Mouse (Mus musculus): ENCODE results near the gene Kcnn1. TPM values are rescaled to one million over a fixed set of nuclear protein-coding genes. Genes with fewer than 3 reads are reported as not detected.

Gene Kcnn1
- polyA plus RNA-seq, 1 experiment from 2014 or later = 9.0 TPM

DNA sequence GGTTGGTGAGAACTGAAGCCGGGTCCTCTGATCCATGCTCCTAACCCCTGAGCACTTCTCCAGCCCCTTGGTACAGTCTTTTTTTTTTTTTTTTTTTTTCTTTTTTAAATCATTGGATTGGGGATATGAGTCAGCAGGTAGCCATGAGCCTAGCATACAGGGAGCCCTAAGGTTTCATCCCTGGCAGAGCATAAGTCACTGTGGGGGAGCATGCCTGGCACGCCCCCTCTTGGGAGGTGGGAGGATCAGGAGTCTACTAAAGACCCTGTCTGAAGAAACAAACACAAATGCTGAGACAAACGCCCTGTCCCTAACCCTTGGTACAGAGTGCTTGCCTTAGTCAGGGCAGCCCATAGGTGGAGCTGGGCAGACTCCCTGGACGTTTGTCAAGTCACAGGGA lies 51.0 kb downstream of the Kcnn1 start:
- DNase-seq (ENCODE audit: low spot score) = no peak
- no peak for ATAC-seq (replicated peaks; ENCODE audit: low FRiP score)
- no peak overlapping the region for H3K27ac ChIP-seq (ENCODE audit: low read depth, low read length)
- no peaks in the 10 kb centered on the region for H3K36me3 ChIP-seq (ENCODE audit: control insufficient read depth, insufficient read depth, low read length)
- no peaks in the 10 kb centered on the region for H3K9me3 ChIP-seq (ENCODE audit: control insufficient read depth, low read length)
- H3K9ac ChIP-seq (ENCODE audit: low read length) = no peak overlapping the region
- H3K4me3 ChIP-seq (ENCODE audit: low read depth, low read length) = no peak overlapping the region
- H3K4me1 ChIP-seq (replicated peaks; ENCODE audit: control insufficient read depth, insufficient read depth, low read length) = 0 out of 2 replicates have a peak, but pooled peaks cover 3% of the 10 kb centered on the region
- peaks cover 5% of the 10 kb centered on the region for H3K27me3 ChIP-seq (ENCODE audit: control insufficient read depth, insufficient read depth, low read length)
- 39% methylated on average over 4 of the region's 4 CpGs for WGBS
- H3K4me2 ChIP-seq (ENCODE audit: low read depth, low read length, severe bottlenecking) = no peak overlapping the region

DNA sequence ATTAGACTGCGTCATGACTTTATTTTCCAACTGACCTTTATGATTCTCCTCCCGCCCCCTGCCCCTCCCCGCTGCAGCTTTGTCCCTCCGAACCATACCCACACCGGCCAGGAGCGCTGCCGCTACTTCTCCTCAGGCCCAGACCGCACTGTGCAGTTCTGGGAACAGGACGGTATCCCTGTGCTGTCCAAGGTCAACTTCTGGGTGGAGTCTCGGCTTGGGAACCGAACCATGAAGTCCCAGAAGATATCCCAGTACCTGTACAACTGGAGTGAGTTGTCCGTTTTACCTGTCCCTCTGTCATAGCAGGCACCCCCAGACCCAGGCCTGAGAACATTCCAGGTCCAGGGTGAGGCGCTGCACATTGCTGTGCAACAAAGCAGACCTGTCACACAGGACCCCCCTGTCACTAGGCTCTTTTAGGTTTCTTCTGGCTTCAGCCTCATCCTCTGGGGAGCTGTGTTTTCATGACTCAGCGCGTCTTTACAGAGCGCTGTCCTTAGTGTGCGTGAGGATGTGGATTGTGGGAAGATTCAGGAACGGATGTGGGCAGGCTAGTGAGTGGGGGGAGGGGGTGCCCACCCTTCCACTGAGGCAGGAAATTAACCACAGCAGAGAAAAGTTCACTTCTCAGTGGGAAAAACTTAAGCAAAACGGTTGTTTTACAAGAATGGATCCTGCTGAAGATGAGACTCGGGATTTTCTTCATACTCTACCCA lies 51.9 kb downstream of the Kcnn1 start:
- Histone ChIP-seq H3K27me3 (ENCODE audit: control insufficient read depth, insufficient read depth, low read length) (no peaks in the 10 kb centered on the region; the same call in 1 of the 2 replicates), H3K9ac (ENCODE audit: low read length) (no peak overlapping the region), H3K4me1 (replicated peaks; ENCODE audit: control insufficient read depth, insufficient read depth, low read length) (no peaks in the 10 kb centered on the region), H3K27ac (ENCODE audit: low read depth, low read length) (no peak overlapping the region), H3K36me3 (ENCODE audit: control insufficient read depth, insufficient read depth, low read length) (no peaks in the 10 kb centered on the region), H3K9me3 (ENCODE audit: control insufficient read depth, low read length) (no peaks in the 10 kb centered on the region), H3K4me3 (ENCODE audit: low read depth, low read length) (no peak overlapping the region), H3K4me2 (ENCODE audit: low read depth, low read length, severe bottlenecking) (no peak overlapping the region)
- no peak; the same call in 1 of the 2 replicates for ATAC-seq (replicated peaks; ENCODE audit: low FRiP score)
- WGBS = 73% methylated on average over 20 of the region's 20 CpGs
- DNase-seq (ENCODE audit: low spot score) = no peak

DNA sequence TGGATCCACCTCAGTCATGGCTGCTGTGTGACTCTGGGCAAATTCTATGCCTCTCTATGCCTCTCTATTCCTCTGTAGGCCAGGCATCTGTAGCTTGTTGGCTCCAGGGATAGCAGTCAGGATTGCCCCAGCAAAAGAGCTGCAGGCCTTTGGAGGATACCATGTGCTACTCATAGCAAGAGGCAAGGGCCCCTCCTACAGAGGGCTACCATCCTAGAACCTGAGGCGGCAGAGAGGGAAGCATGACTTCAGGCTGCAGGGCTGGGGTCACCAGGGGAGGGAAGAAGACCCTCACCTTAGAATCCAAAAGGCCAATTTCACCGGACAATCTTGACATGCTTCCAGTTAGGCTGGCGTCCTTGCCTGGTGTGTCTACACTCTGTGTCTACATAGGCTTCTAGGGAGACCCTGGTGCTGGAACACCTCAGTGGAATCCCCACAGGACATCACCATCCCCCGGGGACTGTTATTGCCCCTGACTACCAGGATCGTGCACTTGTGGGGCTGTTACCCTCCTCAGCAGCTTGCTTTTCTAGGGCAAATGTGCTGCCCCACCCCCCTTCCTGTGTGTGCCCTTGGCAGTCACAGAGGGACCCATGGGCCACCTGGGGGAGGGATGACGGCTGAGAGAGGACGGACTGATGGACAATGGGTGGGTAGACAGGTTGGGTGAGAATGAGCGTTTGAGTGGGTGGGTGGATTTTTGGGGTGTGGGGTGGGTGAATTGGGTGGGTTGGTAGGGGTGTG lies 53.9 kb downstream of the Kcnn1 start:
- Histone ChIP-seq H3K4me2 (ENCODE audit: low read depth, low read length, severe bottlenecking) (no peak overlapping the region), H3K4me1 (replicated peaks; ENCODE audit: control insufficient read depth, insufficient read depth, low read length) (peaks cover 2% of the 10 kb centered on the region; the same call in 1 of the 2 replicates), H3K9me3 (ENCODE audit: control insufficient read depth, low read length) (no peaks in the 10 kb centered on the region), H3K9ac (ENCODE audit: low read length) (no peak overlapping the region), H3K27me3 (ENCODE audit: control insufficient read depth, insufficient read depth, low read length) (peaks cover 5% of the 10 kb centered on the region), H3K4me3 (ENCODE audit: low read depth, low read length) (no peak overlapping the region), H3K36me3 (ENCODE audit: control insufficient read depth, insufficient read depth, low read length) (no peaks in the 10 kb centered on the region), H3K27ac (ENCODE audit: low read depth, low read length) (no peak overlapping the region)
- no peak for ATAC-seq (replicated peaks; ENCODE audit: low FRiP score)
- 84% methylated on average over 8 of the region's 8 CpGs for WGBS
- no peak for DNase-seq (ENCODE audit: low spot score)

DNA sequence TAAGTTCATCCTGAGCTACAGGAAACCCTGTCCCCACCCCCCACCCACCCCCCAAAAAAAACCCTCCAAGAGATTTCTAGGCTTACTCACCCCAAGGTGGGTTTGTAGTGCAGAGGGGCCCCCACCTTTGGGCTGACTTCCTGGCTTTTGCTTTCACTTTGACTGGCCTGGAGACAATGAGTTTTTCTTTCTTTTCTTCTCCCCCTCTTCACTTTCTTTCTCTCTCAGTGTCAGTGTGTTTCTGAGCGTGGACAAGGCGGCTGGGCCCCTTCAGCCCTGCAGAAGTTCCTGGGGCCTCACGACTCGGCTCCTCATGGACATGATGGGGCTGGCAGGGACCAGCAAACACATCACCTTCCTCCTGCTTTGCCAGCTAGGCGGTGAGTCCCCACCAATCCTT lies 54.8 kb downstream of the Kcnn1 start, which contains the start of gene Il12rb1:
TSS of gene Il12rb1 (plus strand) at position 211 of the 400 bp plus-strand sequence.
- Histone ChIP-seq H3K9ac (ENCODE audit: low read length) (no peak within 1 kb of the TSS), H3K27ac (ENCODE audit: low read depth, low read length) (no peak within 1 kb of the TSS), H3K4me2 (ENCODE audit: low read depth, low read length, severe bottlenecking) (no peak within 1 kb of the TSS), H3K36me3 (ENCODE audit: control insufficient read depth, insufficient read depth, low read length) (no peaks in the 10 kb centered on the region), H3K4me1 (replicated peaks; ENCODE audit: control insufficient read depth, insufficient read depth, low read length) (peaks cover 9% of the 10 kb centered on the region; the same call in 1 of the 2 replicates), H3K4me3 (ENCODE audit: low read depth, low read length) (no peak within 1 kb of the TSS), H3K9me3 (ENCODE audit: control insufficient read depth, low read length) (no peaks in the 10 kb centered on the region), H3K27me3 (ENCODE audit: control insufficient read depth, insufficient read depth, low read length) (peaks cover 14% of the 10 kb centered on the region)
- no peak for DNase-seq (ENCODE audit: low spot score)
- ATAC-seq (replicated peaks; ENCODE audit: low FRiP score) = no peak
- 59% methylated on average over 5 of the region's 5 CpGs for WGBS

DNA sequence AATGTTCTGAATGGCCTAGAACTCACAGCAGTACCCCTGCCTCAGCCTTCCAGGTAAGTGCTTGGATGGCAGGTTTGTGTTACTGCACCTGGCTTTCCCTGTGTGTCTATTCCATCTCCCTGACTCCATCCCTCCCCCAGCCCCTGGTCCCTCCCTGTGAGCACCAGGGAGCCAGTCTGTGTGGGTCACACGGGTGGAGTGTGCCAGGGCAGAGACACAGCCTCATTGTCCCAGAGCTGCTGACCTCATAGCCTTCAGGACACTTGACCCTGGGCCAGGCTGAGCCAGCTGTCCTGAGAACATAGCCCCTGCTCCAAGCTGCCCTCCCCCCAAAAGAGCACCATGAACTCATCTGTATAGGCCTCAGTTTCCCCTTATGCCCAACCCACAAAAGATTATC lies 55.8 kb downstream of the Kcnn1 start:
- Histone ChIP-seq H3K27me3 (ENCODE audit: control insufficient read depth, insufficient read depth, low read length) (peaks cover 17% of the 10 kb centered on the region), H3K4me2 (ENCODE audit: low read depth, low read length, severe bottlenecking) (no peak overlapping the region)
- ATAC-seq (replicated peaks; ENCODE audit: low FRiP score) = no peak

DNA sequence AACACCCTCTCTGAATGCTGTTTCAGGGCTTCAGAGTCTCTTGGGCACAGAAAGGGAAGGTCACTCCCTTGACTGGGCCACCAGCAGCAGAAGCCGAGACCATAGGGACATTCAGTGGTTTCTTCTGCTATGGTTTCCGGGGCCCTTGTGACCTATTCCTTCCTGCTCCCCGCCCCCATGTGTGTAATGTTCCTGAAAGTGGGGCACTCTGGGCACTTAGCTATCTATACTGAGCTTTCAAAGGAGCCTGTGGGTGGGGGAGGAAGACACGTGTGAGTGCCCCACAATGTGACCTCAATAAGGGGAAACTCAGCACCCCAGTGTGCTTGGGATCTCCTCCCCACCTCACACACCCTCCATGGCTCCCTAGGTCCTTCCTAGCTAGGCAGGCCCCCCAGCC lies 56.5 kb downstream of the Kcnn1 start:
- Histone ChIP-seq H3K4me2 (ENCODE audit: low read depth, low read length, severe bottlenecking) (no peak overlapping the region), H3K9me3 (ENCODE audit: control insufficient read depth, low read length) (no peaks in the 10 kb centered on the region), H3K27ac (ENCODE audit: low read depth, low read length) (no peak overlapping the region), H3K4me3 (ENCODE audit: low read depth, low read length) (no peak overlapping the region), H3K27me3 (ENCODE audit: control insufficient read depth, insufficient read depth, low read length) (peaks cover 17% of the 10 kb centered on the region), H3K9ac (ENCODE audit: low read length) (no peak overlapping the region), H3K4me1 (replicated peaks; ENCODE audit: control insufficient read depth, insufficient read depth, low read length) (peaks cover 9% of the 10 kb centered on the region; the same call in 1 of the 2 replicates), H3K36me3 (ENCODE audit: control insufficient read depth, insufficient read depth, low read length) (no peaks in the 10 kb centered on the region)
- no peak for DNase-seq (ENCODE audit: low spot score)
- 83% methylated on average over 4 of the region's 4 CpGs for WGBS
- ATAC-seq (replicated peaks; ENCODE audit: low FRiP score) = no peak

More for the DNA sequence above, 55.8 kb downstream of the Kcnn1 start:
- peaks cover 9% of the 10 kb centered on the region; the same call in 1 of the 2 replicates for H3K4me1 ChIP-seq (replicated peaks; ENCODE audit: control insufficient read depth, insufficient read depth, low read length)
- H3K9me3 ChIP-seq (ENCODE audit: control insufficient read depth, low read length) = no peaks in the 10 kb centered on the region
- no peak overlapping the region for H3K9ac ChIP-seq (ENCODE audit: low read length)
- no peak for DNase-seq (ENCODE audit: low spot score)
- no peaks in the 10 kb centered on the region for H3K36me3 ChIP-seq (ENCODE audit: control insufficient read depth, insufficient read depth, low read length)
- WGBS = 19% methylated on average over 1 of the region's 1 CpGs
- no peak overlapping the region for H3K27ac ChIP-seq (ENCODE audit: low read depth, low read length)
- H3K4me3 ChIP-seq (ENCODE audit: low read depth, low read length) = no peak overlapping the region

DNA sequence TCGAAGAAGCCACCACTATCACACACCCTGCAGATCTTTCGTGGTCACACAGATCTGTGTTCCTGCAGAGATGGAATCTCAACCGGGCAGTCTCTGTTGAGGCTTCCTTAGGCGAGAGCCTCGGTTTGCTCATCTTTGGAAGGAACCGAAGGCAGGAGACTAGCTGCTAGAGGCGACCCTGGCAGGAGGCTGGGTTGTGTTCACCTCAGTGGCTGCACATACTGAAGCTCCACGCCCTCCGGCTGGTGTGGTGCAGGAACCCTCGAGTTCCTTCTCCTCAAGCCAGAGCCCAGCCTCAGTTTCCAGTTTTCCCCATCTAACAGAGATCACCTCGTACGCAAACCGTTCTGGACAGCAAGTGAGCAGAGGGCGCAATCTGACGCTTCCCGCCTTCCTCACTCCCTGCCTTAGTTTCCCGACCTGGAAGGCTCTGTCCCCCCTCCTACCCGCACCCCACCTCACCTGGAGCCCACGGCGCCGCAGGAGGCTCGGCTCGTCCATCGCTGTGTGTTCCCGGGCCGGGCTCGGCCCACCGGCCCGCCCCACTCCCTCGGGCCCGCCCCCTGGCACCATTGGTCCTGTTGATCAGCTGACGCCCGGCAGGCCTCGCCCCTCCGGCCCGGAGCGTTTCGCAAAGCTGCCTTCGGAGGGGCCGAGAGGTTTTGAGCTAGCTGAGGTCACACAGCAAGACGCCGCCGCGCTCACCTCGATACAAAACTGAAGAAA lies 58.4 kb downstream of the Kcnn1 start, which contains the start of gene Mast3:
TSS of gene Mast3 (minus strand) at position 574 of the 726 bp plus-strand sequence.
- peak; percentile 91 for ATAC-seq (replicated peaks; ENCODE audit: low FRiP score)
- Histone ChIP-seq H3K4me3 (ENCODE audit: low read depth, low read length) (peak within 1 kb of the TSS; percentile 46), H3K27ac (ENCODE audit: low read depth, low read length) (no peak within 1 kb of the TSS), H3K4me2 (ENCODE audit: low read depth, low read length, severe bottlenecking) (peak within 1 kb of the TSS; percentile 84), H3K9me3 (ENCODE audit: control insufficient read depth, low read length) (no peaks in the 10 kb centered on the region), H3K27me3 (ENCODE audit: control insufficient read depth, insufficient read depth, low read length) (peaks cover 24% of the 10 kb centered on the region), H3K9ac (ENCODE audit: low read length) (peak within 1 kb of the TSS; percentile 48), H3K36me3 (ENCODE audit: control insufficient read depth, insufficient read depth, low read length) (no peaks in the 10 kb centered on the region), H3K4me1 (replicated peaks; ENCODE audit: control insufficient read depth, insufficient read depth, low read length) (peaks cover 11% of the 10 kb centered on the region; the same call in 1 of the 2 replicates)
- under 1% methylated on average over 45 of the region's 45 CpGs for WGBS
- peak; percentile 93 for DNase-seq (ENCODE audit: low spot score)

DNA sequence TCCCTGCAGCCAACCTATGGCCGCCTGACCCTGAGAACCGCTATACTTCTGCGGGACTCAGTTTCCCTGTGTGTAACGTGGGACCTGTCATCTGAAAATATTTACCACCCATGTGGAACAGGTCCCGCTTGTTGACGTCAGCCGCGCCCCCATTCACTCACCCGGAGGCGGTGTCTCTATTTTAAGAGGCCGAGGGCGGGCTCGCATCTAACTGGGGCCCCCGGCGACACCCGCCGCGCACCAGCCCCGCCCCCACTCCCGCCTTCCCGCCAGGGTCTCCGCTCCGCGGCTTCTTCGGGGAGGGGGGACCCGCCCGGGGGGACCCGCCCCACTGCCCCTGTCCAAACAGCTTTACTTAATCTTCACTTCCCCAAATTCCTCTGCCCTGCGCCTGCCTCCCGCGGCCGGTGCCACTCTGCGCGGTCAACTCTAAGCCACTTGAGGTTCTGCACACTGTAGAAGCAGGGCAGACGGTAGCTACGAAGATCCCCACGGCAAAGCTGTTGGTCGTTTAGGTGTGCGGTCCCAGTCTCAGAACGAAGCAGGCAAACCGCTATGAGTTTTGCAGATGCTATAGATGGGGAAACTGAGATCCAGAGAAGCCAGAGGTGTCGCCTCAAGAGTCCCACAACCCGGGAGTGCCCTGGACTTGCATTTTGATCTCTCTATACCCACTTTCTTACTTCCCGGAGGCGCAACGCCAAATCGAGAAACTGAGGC lies 59.1 kb downstream of the Kcnn1 start:
- Histone ChIP-seq H3K4me1 (replicated peaks; ENCODE audit: control insufficient read depth, insufficient read depth, low read length) (peaks cover 11% of the 10 kb centered on the region; the same call in 1 of the 2 replicates), H3K9ac (ENCODE audit: low read length) (peak overlapping the region; percentile 48), H3K27ac (ENCODE audit: low read depth, low read length) (no peak overlapping the region), H3K9me3 (ENCODE audit: control insufficient read depth, low read length) (no peaks in the 10 kb centered on the region), H3K27me3 (ENCODE audit: control insufficient read depth, insufficient read depth, low read length) (peaks cover 31% of the 10 kb centered on the region), H3K4me3 (ENCODE audit: low read depth, low read length) (peak overlapping the region; percentile 46), H3K4me2 (ENCODE audit: low read depth, low read length, severe bottlenecking) (peak overlapping the region; percentile 84), H3K36me3 (ENCODE audit: control insufficient read depth, insufficient read depth, low read length) (no peaks in the 10 kb centered on the region)
- DNase-seq (ENCODE audit: low spot score) (peak; percentile 68), ATAC-seq (replicated peaks; ENCODE audit: low FRiP score) (no peak)
- 1% methylated on average over 45 of the region's 47 CpGs for WGBS

Data from forebrain, embryonic 11.5 days (tissue).